Mouse (Mus musculus): ENCODE data around the gene Fgf15. TPM values are rescaled to one million over a fixed set of nuclear protein-coding genes. Genes with fewer than 3 reads are reported as not detected.
A peak's percentile ranks its signal among the peaks of the same experiment; 100 is the strongest.

Gene Fgf15
- polyA plus RNA-seq, 1 experiment from 2014 or later, result not detected

- no peak overlapping the region for H3K9ac ChIP-seq (ENCODE audit: low read length)
- peaks cover 4% of the 10 kb centered on the region; the same call in 1 of the 2 replicates for H3K27me3 ChIP-seq (ENCODE audit: control insufficient read depth, insufficient read depth, low read length)
- H3K36me3 ChIP-seq (ENCODE audit: control insufficient read depth, insufficient read depth, low read length), result no peaks in the 10 kb centered on the region
- H3K4me1 ChIP-seq (replicated peaks; ENCODE audit: control insufficient read depth, insufficient read depth), result peaks cover 9% of the 10 kb centered on the region
- ATAC-seq (ENCODE audit: low FRiP score, low TSS enrichment) (0 out of 2 replicates have a peak, but pooled peaks have one; percentile 8), DNase-seq (ENCODE audit: low spot score) (peak; percentile 34)
- H3K9me3 ChIP-seq (ENCODE audit: control insufficient read depth, low read length), result no peaks in the 10 kb centered on the region
- WGBS, result under 1% methylated on average over 35 of the region's 35 CpGs
- peak overlapping the region; percentile 98 for H3K4me2 ChIP-seq (replicated peaks; ENCODE audit: low read depth)
- TF ChIP-seq CTCF (IDR thresholded peaks at IDR 0.05; ENCODE audit: low read depth), result no peak
- H3K27ac ChIP-seq (replicated peaks), result peak overlapping the region; percentile 85
- peak overlapping the region; percentile 54 for H3K4me3 ChIP-seq (ENCODE audit: low read depth, low read length)
These were observed 45.9 kb downstream of the Fgf15 start for GRCm38 (mm10) chr7:144942071-144942743.

GRCm38 (mm10) chr7:144942744-144943135 lies 46.4 kb downstream of the Fgf15 start:
- no peaks in the 10 kb centered on the region for H3K9me3 ChIP-seq (ENCODE audit: control insufficient read depth, low read length)
- WGBS, result 1% methylated on average over 20 of the region's 20 CpGs
- H3K27ac ChIP-seq (replicated peaks), result no peak overlapping the region
- H3K36me3 ChIP-seq (ENCODE audit: control insufficient read depth, insufficient read depth, low read length), result no peaks in the 10 kb centered on the region
- peak overlapping the region; percentile 54 for H3K4me3 ChIP-seq (ENCODE audit: low read depth, low read length)
- no peak for ATAC-seq (ENCODE audit: low FRiP score, low TSS enrichment)
- peak overlapping the region; percentile 35; the same call in 1 of the 2 replicates for H3K9ac ChIP-seq (ENCODE audit: low read length)
- no peak for DNase-seq (ENCODE audit: low spot score)
- H3K27me3 ChIP-seq (ENCODE audit: control insufficient read depth, insufficient read depth, low read length), result peaks cover 4% of the 10 kb centered on the region; the same call in 1 of the 2 replicates
- peak overlapping the region; percentile 98 for H3K4me2 ChIP-seq (replicated peaks; ENCODE audit: low read depth)
- TF ChIP-seq EP300 (optimal IDR thresholded peaks at IDR 0.05) (no peak), CTCF (IDR thresholded peaks at IDR 0.05; ENCODE audit: low read depth) (no peak)
- H3K4me1 ChIP-seq (replicated peaks; ENCODE audit: control insufficient read depth, insufficient read depth), result peaks cover 9% of the 10 kb centered on the region

DNA sequence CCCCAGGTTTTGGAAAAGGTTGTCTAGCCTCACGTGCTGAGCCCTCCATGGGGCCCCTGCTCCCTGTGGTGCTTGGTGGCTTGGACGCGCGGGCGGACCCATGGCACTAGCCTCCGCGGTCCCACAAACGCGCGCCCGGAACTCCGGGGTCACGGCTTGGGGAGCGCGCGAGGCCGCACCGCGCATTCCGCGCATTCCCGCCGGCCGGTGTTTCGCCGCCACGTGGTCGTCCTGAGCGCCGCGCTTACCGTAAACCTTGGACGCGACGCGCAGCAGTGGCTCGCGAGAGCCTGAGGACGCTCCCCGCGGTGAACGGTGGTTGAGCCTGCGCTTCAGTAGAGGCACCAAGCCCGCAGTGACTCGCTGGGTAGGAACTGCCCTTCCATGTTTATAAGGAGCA lies 46.9 kb downstream of the Fgf15 start:
- peak; percentile 62 for ATAC-seq (ENCODE audit: low FRiP score, low TSS enrichment)
- Histone ChIP-seq H3K27ac (replicated peaks) (no peak overlapping the region), H3K4me3 (ENCODE audit: low read depth, low read length) (peak overlapping the region; percentile 54), H3K9ac (ENCODE audit: low read length) (peak overlapping the region; percentile 35), H3K9me3 (ENCODE audit: control insufficient read depth, low read length) (no peaks in the 10 kb centered on the region), H3K36me3 (ENCODE audit: control insufficient read depth, insufficient read depth, low read length) (no peaks in the 10 kb centered on the region), H3K27me3 (ENCODE audit: control insufficient read depth, insufficient read depth, low read length) (peaks cover 4% of the 10 kb centered on the region; the same call in 1 of the 2 replicates), H3K4me2 (replicated peaks; ENCODE audit: low read depth) (peak overlapping the region; percentile 98), H3K4me1 (replicated peaks; ENCODE audit: control insufficient read depth, insufficient read depth) (peaks cover 9% of the 10 kb centered on the region)
- DNase-seq (ENCODE audit: low spot score), result peak; percentile 84
- TF ChIP-seq CTCF (IDR thresholded peaks at IDR 0.05; ENCODE audit: low read depth) (peak; percentile 62), EP300 (optimal IDR thresholded peaks at IDR 0.05) (no peak)
- WGBS, result under 1% methylated on average over 45 of the region's 45 CpGs

Other genes with a start within 250 kb of the Fgf15 start
- 32.4 and 41.6 TPM in 2 replicates for gene Ano1, start 144.6 kb upstream of the Fgf15 start, polyA plus RNA-seq (2015; fragmentation: Nextera tagmentation; extraction: Ambion mirVana)
- gene Fgf3, start 58.4 kb upstream of the Fgf15 start, polyA plus RNA-seq (2015; fragmentation: Nextera tagmentation; extraction: Ambion mirVana), result 0.47 and 1.1 TPM in 2 replicates
- gene Fgf4, start 49.2 kb upstream of the Fgf15 start, polyA plus RNA-seq (2015; fragmentation: Nextera tagmentation; extraction: Ambion mirVana), result not detected in 2 replicates
- gene LTO1, start 18.6 kb downstream of the Fgf15 start, polyA plus RNA-seq (2015; fragmentation: Nextera tagmentation; extraction: Ambion mirVana), result 17.1 and 17.8 TPM in 2 replicates
- gene Ccnd1, start 43.4 kb downstream of the Fgf15 start, polyA plus RNA-seq (2015; fragmentation: Nextera tagmentation; extraction: Ambion mirVana), result 38.7 and 38.9 TPM in 2 replicates

Data from stomach, postnatal 0 days (tissue).